ENCODE assay signal across 8 mouse cellular contexts in the genomic region with DNA sequence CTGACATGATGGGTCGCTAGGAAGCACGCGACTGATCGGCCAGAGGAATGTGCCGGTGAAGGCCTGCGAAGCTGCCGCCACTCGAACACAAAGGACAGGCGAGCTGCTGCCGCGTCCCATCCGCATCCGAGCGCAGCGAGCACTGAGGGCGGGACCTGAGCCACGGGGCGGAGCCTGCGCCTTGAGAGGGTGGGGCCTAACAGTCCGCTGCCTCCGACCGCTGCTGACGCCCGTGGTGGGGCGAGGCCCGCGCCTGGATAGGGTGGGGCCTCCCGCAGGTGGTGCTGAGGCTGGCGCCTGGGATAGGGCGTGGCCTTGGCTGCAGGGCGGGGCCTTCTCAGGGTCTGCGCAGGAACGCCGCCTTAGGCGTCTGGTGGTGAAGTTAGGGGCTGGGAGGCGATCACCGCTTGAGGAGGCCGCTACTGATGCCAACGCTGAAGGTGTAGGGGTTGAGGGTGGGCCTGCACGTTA. TPM values are rescaled to one million over a fixed set of nuclear protein-coding genes. Genes with fewer than 3 reads are reported as not detected.
DNase-seq lines count a peak whose midpoint lies in the region; ATAC-seq and TF ChIP-seq lines count a peak whose summit lies in the region.

A gene (minus strand): TSS at position 147 of the 471 bp plus-strand sequence.

- peak; percentile 97 for TF ChIP-seq POLR2A in ES-Bruce4 (IDR thresholded peaks at IDR 0.05; ENCODE audit: insufficient read depth, low read length)

- H3K4me1 ChIP-seq in ES-Bruce4 (ENCODE audit: control insufficient read depth, insufficient read depth, low read length), result peaks cover 7% of the 10 kb centered on the region
- H3K4me1 ChIP-seq in forebrain, embryonic 13.5 days, result peaks cover 38% of the 10 kb centered on the region
- peaks cover 26% of the 10 kb centered on the region for H3K4me1 ChIP-seq in liver, postnatal 0 days (ENCODE audit: insufficient read depth)
- peaks cover 22% of the 10 kb centered on the region for H3K4me1 ChIP-seq in neural tube, embryonic 14.5 days (ENCODE audit: control insufficient read depth, insufficient read depth, low read length)

- DNase-seq in heart, postnatal 10 days, result peak; percentile 97 to 98
- peak; percentile 89 for DNase-seq in large intestine, adult 2 months (ENCODE audit: low read depth, low spot score)
- peak; percentile 98 for DNase-seq in liver, postnatal 0 days
- peak; percentile 98 for DNase-seq in testis, postnatal 10 days (ENCODE audit: low spot score)

- H3K4me3 ChIP-seq in ES-Bruce4 (ENCODE audit: low read depth, low read length), result peak within 1 kb of the TSS; percentile 77
- peak within 1 kb of the TSS; percentile 92 for H3K4me3 ChIP-seq in forebrain, embryonic 13.5 days
- H3K4me3 ChIP-seq in liver, postnatal 0 days (ENCODE audit: low read depth, low read length), result peak within 1 kb of the TSS; percentile 97
- peak within 1 kb of the TSS; percentile 98 for H3K4me3 ChIP-seq in neural tube, embryonic 14.5 days (ENCODE audit: low read depth, low read length)

- ATAC-seq in cerebellum, adult (ENCODE audit: insufficient number of reproducible peaks, low FRiP score, low TSS enrichment), result peak; percentile 87
- ATAC-seq in forebrain, embryonic 13.5 days, result peak; percentile 94
- ATAC-seq in liver, postnatal 0 days, result peak; percentile 92
- ATAC-seq in neural tube, embryonic 14.5 days (ENCODE audit: low read depth), result peak; percentile 95

- H3K4me2 ChIP-seq in forebrain, embryonic 13.5 days, result peak within 1 kb of the TSS; percentile 93
- peak within 1 kb of the TSS; percentile 97 for H3K4me2 ChIP-seq in liver, postnatal 0 days (ENCODE audit: low read depth, low read length)
- peak within 1 kb of the TSS; percentile 84 for H3K4me2 ChIP-seq in neural tube, embryonic 14.5 days (ENCODE audit: low read depth, low read length)

- no peaks in the 10 kb centered on the region for H3K9me3 ChIP-seq in ES-Bruce4 (replicated peaks; ENCODE audit: control insufficient read depth, insufficient read depth, low read length, poor library complexity, severe bottlenecking)
- H3K9me3 ChIP-seq in forebrain, embryonic 13.5 days (replicated peaks), result no peaks in the 10 kb centered on the region
- H3K9me3 ChIP-seq in liver, postnatal 0 days (ENCODE audit: low read length), result no peaks in the 10 kb centered on the region
- no peaks in the 10 kb centered on the region for H3K9me3 ChIP-seq in neural tube, embryonic 14.5 days (ENCODE audit: control insufficient read depth, low read length)

- intact Hi-C loops in heart, postnatal 10 days (cut with DNase I), result loop anchor here (2.0 kb wide), 1 partner anchor 79 kb away; no protein-coding TSS in a partner anchor

- peak within 1 kb of the TSS; percentile 90 for H3K27ac ChIP-seq in ES-Bruce4 (ENCODE audit: insufficient read depth, low read length)
- peak within 1 kb of the TSS; percentile 99 for H3K27ac ChIP-seq in forebrain, embryonic 13.5 days
- peak within 1 kb of the TSS; percentile 96 for H3K27ac ChIP-seq in liver, postnatal 0 days (ENCODE audit: low read depth)
- peak within 1 kb of the TSS; percentile 99 for H3K27ac ChIP-seq in neural tube, embryonic 14.5 days (ENCODE audit: low read depth, low read length)

- peaks cover 20% of the 10 kb centered on the region for H3K36me3 ChIP-seq in ES-Bruce4 (ENCODE audit: control insufficient read depth, insufficient read depth, low read length, poor library complexity, severe bottlenecking)
- peaks cover 23% of the 10 kb centered on the region for H3K36me3 ChIP-seq in forebrain, embryonic 13.5 days (ENCODE audit: poor library complexity, severe bottlenecking)
- H3K36me3 ChIP-seq in liver, postnatal 0 days (replicated peaks; ENCODE audit: insufficient read depth, low read length), result peaks cover 9% of the 10 kb centered on the region
- H3K36me3 ChIP-seq in neural tube, embryonic 14.5 days (ENCODE audit: control insufficient read depth, insufficient read depth, low read length), result peaks cover 9% of the 10 kb centered on the region; the same call in 1 of the 2 replicates

- no peak for TF ChIP-seq CTCF in ES-Bruce4 (IDR thresholded peaks at IDR 0.05; ENCODE audit: low read depth, low read length)
- no peak; the same call in 1 of the 2 replicates for TF ChIP-seq CTCF in liver, postnatal 0 days (IDR thresholded peaks at IDR 0.05; ENCODE audit: low read depth)

- under 1% methylated on average over 40 of the region's 40 CpGs for WGBS in forebrain, embryonic 13.5 days
- 1% methylated on average over 40 of the region's 40 CpGs for WGBS in large intestine, adult 2 months
- WGBS in liver, postnatal 0 days (ENCODE audit: insufficient replicate concordance), result 3% methylated on average over 40 of the region's 40 CpGs
- under 1% methylated on average over 39 of the region's 40 CpGs for WGBS in neural tube, embryonic 14.5 days

- peak within 1 kb of the TSS; percentile 89 for H3K9ac ChIP-seq in ES-Bruce4 (ENCODE audit: low read depth, poor library complexity, severe bottlenecking)
- H3K9ac ChIP-seq in forebrain, embryonic 13.5 days, result peak within 1 kb of the TSS; percentile 96
- H3K9ac ChIP-seq in liver, postnatal 0 days (replicated peaks), result peak within 1 kb of the TSS; percentile 85
- peak within 1 kb of the TSS; percentile 95 for H3K9ac ChIP-seq in neural tube, embryonic 14.5 days (replicated peaks; ENCODE audit: low read depth, low read length)

- no peak for TF ChIP-seq EP300 in ES-Bruce4 (IDR thresholded peaks at IDR 0.05; ENCODE audit: insufficient read depth, low read depth, low read length)
- TF ChIP-seq EP300 in liver, postnatal 0 days (IDR thresholded peaks at IDR 0.05; ENCODE audit: low read depth), result no peak

- H3K27me3 ChIP-seq in ES-Bruce4 (ENCODE audit: control insufficient read depth, insufficient read depth, low read length, poor library complexity, severe bottlenecking), result no peaks in the 10 kb centered on the region
- H3K27me3 ChIP-seq in forebrain, embryonic 13.5 days, result no peaks in the 10 kb centered on the region
- no peaks in the 10 kb centered on the region for H3K27me3 ChIP-seq in liver, postnatal 0 days (ENCODE audit: insufficient read depth, low read length)
- no peaks in the 10 kb centered on the region for H3K27me3 ChIP-seq in neural tube, embryonic 14.5 days (ENCODE audit: control insufficient read depth, insufficient read depth, low read length)

RNA-seq across cellular contexts. Expression of the gene that starts here (rescaled TPM):
- 101 and 104 TPM in 2 replicates for polyA plus RNA-seq in ES-Bruce4 (2011; ENCODE audit: insufficient read depth, insufficient read length, low read depth, missing spikeins)
- 113 and 117 TPM in 2 replicates for polyA plus RNA-seq in forebrain, embryonic 13.5 days (2015; fragmentation: Nextera tagmentation; extraction: Ambion mirVana)
- 10 to 100 TPM; 44.9 to 50.9 TPM for total RNA-seq in heart, postnatal 10 days (2021)
- polyA plus RNA-seq in large intestine, adult 2 months (2012; rRNA removed), result 36.3 and 45.9 TPM in 2 replicates
- 12.1 and 13.0 TPM in 2 replicates for polyA plus RNA-seq in liver, postnatal 0 days (2015; fragmentation: Nextera tagmentation; extraction: Ambion mirVana)
- polyA plus RNA-seq in neural tube, embryonic 14.5 days (2014; fragmentation: Nextera tagmentation; extraction: Ambion mirVana), result 91.9 and 93.4 TPM in 2 replicates

Comparison
In these comparisons a context has a peak if more than half of its experiments do, and no peak if none do; other contexts are left out.
1. Peak in every context shown above with its lines: DNase-seq, ATAC-seq, H3K4me3 ChIP-seq and H3K27ac ChIP-seq.